13 mouse cellular contexts compared by ENCODE assay signal in the genomic region with DNA sequence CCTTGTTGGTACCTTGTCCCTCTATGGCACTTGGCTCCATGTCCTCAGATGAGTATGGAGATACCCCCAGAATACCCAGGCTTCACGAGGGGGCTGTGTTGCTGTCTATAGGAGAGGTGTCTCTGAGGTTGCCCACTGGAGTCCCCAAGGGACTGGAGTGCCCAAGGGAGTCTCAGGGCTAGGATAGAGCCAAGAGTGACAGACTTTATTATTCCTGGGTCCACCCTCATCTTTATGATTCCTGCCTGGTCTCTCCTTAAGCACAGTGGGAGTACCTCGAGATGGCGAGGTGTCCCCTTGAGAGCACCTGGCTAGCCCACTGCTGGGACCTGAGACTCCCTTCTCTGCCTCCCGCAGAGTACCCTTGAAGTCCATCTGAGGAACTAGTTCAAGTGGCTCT. TPM values are rescaled to one million over a fixed set of nuclear protein-coding genes. Genes with fewer than 3 reads are reported as not detected.
A peak's percentile ranks its signal among the peaks of the same experiment; 100 is the strongest.
DNase-seq lines count a peak whose midpoint lies in the region; ATAC-seq lines count a peak whose summit lies in the region.
"Had no signal": no experiment of that assay in that cellular context is flagged by ENCODE, and none has a peak within 500 bp of the region (broad histone marks: within the 10 kb centered on the region; RNA-seq: fewer than 3 reads in every experiment).

No protein-coding gene starts in this region.

- no peaks in the 10 kb centered on the region for H3K9me3 ChIP-seq in kidney, embryonic 16.5 days (ENCODE audit: low read length)
- H3K9me3 ChIP-seq in embryonic facial prominence, embryonic 13.5 days: no peaks in the 10 kb centered on the region
- no peaks in the 10 kb centered on the region for H3K9me3 ChIP-seq in hindbrain, embryonic 14.5 days (ENCODE audit: control insufficient read depth, low read length)
- no peaks in the 10 kb centered on the region for H3K9me3 ChIP-seq in liver, embryonic 16.5 days (replicated peaks; ENCODE audit: control insufficient read depth, low read length)

- peak overlapping the region; percentile 63 for H3K4me2 ChIP-seq in kidney, embryonic 16.5 days (replicated peaks; ENCODE audit: low read depth, low read length)
- H3K4me2 ChIP-seq in embryonic facial prominence, embryonic 13.5 days: peak overlapping the region; percentile 74
- peak overlapping the region; percentile 61; the same call in 1 of the 2 replicates for H3K4me2 ChIP-seq in hindbrain, embryonic 14.5 days (replicated peaks)
- H3K4me2 ChIP-seq in liver, embryonic 16.5 days (ENCODE audit: low read depth, low read length): no peak overlapping the region

- ATAC-seq in kidney, embryonic 16.5 days (ENCODE audit: low FRiP score, low TSS enrichment): no peak
- no peak for ATAC-seq in embryonic facial prominence, embryonic 13.5 days (ENCODE audit: insufficient number of reproducible peaks, insufficient read depth, low FRiP score, low TSS enrichment, low read depth)
- ATAC-seq in hindbrain, embryonic 14.5 days (ENCODE audit: low FRiP score): no peak
- no peak for ATAC-seq in liver, embryonic 16.5 days (ENCODE audit: low read depth)
- no peak for ATAC-seq in erythroid progenitor cell, adult 5-6 weeks (replicated peaks; ENCODE audit: low FRiP score, poor library complexity, severe bottlenecking)

- no peak overlapping the region for H3K27ac ChIP-seq in kidney, embryonic 16.5 days (ENCODE audit: low read length)
- peak overlapping the region; percentile 78 for H3K27ac ChIP-seq in embryonic facial prominence, embryonic 13.5 days
- H3K27ac ChIP-seq in hindbrain, embryonic 14.5 days: no peak overlapping the region
- no peak overlapping the region for H3K27ac ChIP-seq in liver, embryonic 16.5 days (ENCODE audit: low read length)

- peaks cover 7% of the 10 kb centered on the region; the same call in 1 of the 2 replicates for H3K4me1 ChIP-seq in kidney, embryonic 16.5 days (ENCODE audit: insufficient read depth, low read length)
- peaks cover 32% of the 10 kb centered on the region for H3K4me1 ChIP-seq in embryonic facial prominence, embryonic 13.5 days
- peaks cover 8% of the 10 kb centered on the region for H3K4me1 ChIP-seq in hindbrain, embryonic 14.5 days (replicated peaks; ENCODE audit: control insufficient read depth, insufficient read depth, low read length)
- H3K4me1 ChIP-seq in liver, embryonic 16.5 days (ENCODE audit: control insufficient read depth, low read depth, low read length): no peaks in the 10 kb centered on the region; the same call in 1 of the 2 replicates

- H3K9ac ChIP-seq in kidney, embryonic 16.5 days (replicated peaks; ENCODE audit: low read length): peak overlapping the region; percentile 61
- peak overlapping the region; percentile 84 for H3K9ac ChIP-seq in embryonic facial prominence, embryonic 13.5 days
- 0 out of 2 replicates have a peak overlapping the region, but pooled peaks have one; percentile 45 for H3K9ac ChIP-seq in hindbrain, embryonic 14.5 days
- H3K9ac ChIP-seq in liver, embryonic 16.5 days (ENCODE audit: low read depth, low read length): no peak overlapping the region

- no peak for DNase-seq in kidney, postnatal 10 days
- no peak for DNase-seq in hindbrain, embryonic 14.5 days (ENCODE audit: low spot score)
- DNase-seq in adrenal gland, adult 2 months: no peak
- DNase-seq in adrenal gland, adult 18-20 months (ENCODE audit: low spot score in 2 of 2): no peak
- DNase-seq: cerebellum, postnatal 10 days; kidney, adult 11 months had no signal

- no peaks in the 10 kb centered on the region for H3K36me3 ChIP-seq in kidney, embryonic 16.5 days (ENCODE audit: insufficient read depth, low read length)
- no peaks in the 10 kb centered on the region; the same call in 1 of the 2 replicates for H3K36me3 ChIP-seq in embryonic facial prominence, embryonic 13.5 days
- no peaks in the 10 kb centered on the region for H3K36me3 ChIP-seq in hindbrain, embryonic 14.5 days (replicated peaks; ENCODE audit: control insufficient read depth, insufficient read depth)
- no peaks in the 10 kb centered on the region for H3K36me3 ChIP-seq in liver, embryonic 16.5 days (ENCODE audit: control insufficient read depth, insufficient read depth)

- no peaks in the 10 kb centered on the region for H3K27me3 ChIP-seq in kidney, embryonic 16.5 days (ENCODE audit: insufficient read depth, low read length)
- H3K27me3 ChIP-seq in embryonic facial prominence, embryonic 13.5 days: no peaks in the 10 kb centered on the region
- no peaks in the 10 kb centered on the region for H3K27me3 ChIP-seq in hindbrain, embryonic 14.5 days (ENCODE audit: control insufficient read depth, insufficient read depth, low read length)
- H3K27me3 ChIP-seq in liver, embryonic 16.5 days (ENCODE audit: control insufficient read depth, insufficient read depth, low read depth, low read length): no peaks in the 10 kb centered on the region

- H3K4me3 ChIP-seq in kidney, embryonic 16.5 days (ENCODE audit: low read length): peak overlapping the region; percentile 48
- peak overlapping the region; percentile 64 for H3K4me3 ChIP-seq in embryonic facial prominence, embryonic 13.5 days
- H3K4me3 ChIP-seq in hindbrain, embryonic 14.5 days (replicated peaks; ENCODE audit: low read length): peak overlapping the region; percentile 31; the same call in 1 of the 2 replicates
- H3K4me3 ChIP-seq in liver, embryonic 16.5 days (ENCODE audit: low read depth, low read length): peak overlapping the region; percentile 23; the same call in 1 of the 2 replicates

- 64% methylated on average over 4 of the region's 4 CpGs for WGBS in kidney, embryonic 16.5 days
- 70% methylated on average over 4 of the region's 4 CpGs for WGBS in embryonic facial prominence, embryonic 13.5 days
- 83% methylated on average over 4 of the region's 4 CpGs for WGBS in hindbrain, embryonic 14.5 days
- WGBS in liver, embryonic 16.5 days (ENCODE audit: insufficient replicate concordance): 57% methylated on average over 4 of the region's 4 CpGs

RNA-seq across cellular contexts. Expression of a gene that starts 1.0 kb away (rescaled TPM):
- polyA plus RNA-seq in kidney, embryonic 16.5 days (2015; fragmentation: Nextera tagmentation; extraction: Ambion mirVana): 68.6 and 91.3 TPM in 2 replicates
- 173 and 181 TPM in 2 replicates for polyA plus RNA-seq in embryonic facial prominence, embryonic 13.5 days (2015; fragmentation: Nextera tagmentation; extraction: Ambion mirVana)
- 15.7 and 19.9 TPM in 2 replicates for polyA plus RNA-seq in hindbrain, embryonic 14.5 days (2014; fragmentation: Nextera tagmentation; extraction: Ambion mirVana)
- 7.0 and 10.9 TPM in 2 replicates for polyA plus RNA-seq in liver, embryonic 16.5 days (2015; fragmentation: Nextera tagmentation; extraction: Ambion mirVana)
- total RNA-seq in adrenal gland, adult 2 months (2021): 10 to 100 TPM; 27.6 to 44.6 TPM
- polyA plus RNA-seq in adrenal gland, adult 2 months (2012; rRNA removed): 46.9 and 47.6 TPM in 2 replicates
- not detected in 2 replicates for total RNA-seq in erythroid progenitor cell, adult 5-6 weeks (2015; ENCODE audit: low replicate concordance)
- total RNA-seq in erythroid progenitor cell, adult 5-6 weeks (2017; ENCODE audit: low replicate concordance): not detected in 2 replicates
- total RNA-seq in adrenal gland, adult 18-20 months (2021): 10 to 100 TPM; 20.4 to 44.9 TPM
- total RNA-seq: neutrophil, adult 5-6 weeks had no signal

RNA-seq across cellular contexts. Expression of a gene that starts 47.0 kb away (rescaled TPM):
- 0.41 and 0.46 TPM in 2 replicates for polyA plus RNA-seq in kidney, embryonic 16.5 days (2015; fragmentation: Nextera tagmentation; extraction: Ambion mirVana)
- 0.73 TPM in 1 of 2 replicates, not detected in the other for polyA plus RNA-seq in embryonic facial prominence, embryonic 13.5 days (2015; fragmentation: Nextera tagmentation; extraction: Ambion mirVana)
- not detected in 2 replicates for polyA plus RNA-seq in hindbrain, embryonic 14.5 days (2014; fragmentation: Nextera tagmentation; extraction: Ambion mirVana)
- polyA plus RNA-seq in liver, embryonic 16.5 days (2015; fragmentation: Nextera tagmentation; extraction: Ambion mirVana): 52.9 and 63.8 TPM in 2 replicates
- under 1 TPM in 1 of 2 experiments, not detected in 1; 0.95 TPM for total RNA-seq in adrenal gland, adult 2 months (2021)
- 0.33 TPM in 1 of 2 replicates, not detected in the other for polyA plus RNA-seq in adrenal gland, adult 2 months (2012; rRNA removed)
- not detected in 2 replicates for total RNA-seq in erythroid progenitor cell, adult 5-6 weeks (2015; ENCODE audit: low replicate concordance)
- total RNA-seq in erythroid progenitor cell, adult 5-6 weeks (2017; ENCODE audit: low replicate concordance): not detected in 2 replicates
- not detected for total RNA-seq in adrenal gland, adult 18-20 months (2021)
- total RNA-seq: ES-E14; neutrophil, adult 5-6 weeks had no signal
- polyA plus RNA-seq: forebrain, embryonic 14.5 days had no signal

Comparison
In these comparisons a context has a peak if more than half of its experiments do, and no peak if none do; other contexts are left out.
1. RNA of a gene that starts 47.0 kb away (polyA plus RNA-seq): 52.9 to 63.8 TPM in liver, embryonic 16.5 days; 0.41 to 0.46 TPM in kidney, embryonic 16.5 days, 0.33 TPM in adrenal gland, adult 2 months, 0.73 TPM in embryonic facial prominence, embryonic 13.5 days and not detected in hindbrain, embryonic 14.5 days; every median in the first group is over 10 times any median in the second.
2. Peak in every context shown above with its lines, with median percentiles within 50 percentile points of each other: H3K4me3 ChIP-seq.